Mouse (Mus musculus): Measurements from ENCODE around the gene Ptprg. TPM values are rescaled to one million over a fixed set of nuclear protein-coding genes. Genes with fewer than 3 reads are reported as not detected.
A peak's percentile ranks its signal among the peaks of the same experiment; 100 is the strongest.

Gene Ptprg
- polyA plus RNA-seq, 1 experiment from 2014 or later: 38.5 TPM

- Histone ChIP-seq H3K4me1 (ENCODE audit: control insufficient read depth, insufficient read depth, low read depth, low read length) (peaks cover 6% of the 10 kb centered on the region), H3K27ac (ENCODE audit: low read depth, low read length) (no peak overlapping the region), H3K9ac (ENCODE audit: low read depth, low read length) (no peak overlapping the region), H3K4me3 (ENCODE audit: low read length) (no peak overlapping the region), H3K9me3 (ENCODE audit: control insufficient read depth, low read length) (no peaks in the 10 kb centered on the region), H3K27me3 (replicated peaks; ENCODE audit: control insufficient read depth, insufficient read depth, low read length) (no peaks in the 10 kb centered on the region), H3K36me3 (ENCODE audit: control insufficient read depth, insufficient read depth, low read length) (no peaks in the 10 kb centered on the region), H3K4me2 (ENCODE audit: low read length) (no peak overlapping the region)
- ATAC-seq: no peak
- WGBS: 68% methylated on average over 8 of the region's 8 CpGs
These were observed 51.0 kb downstream of the Ptprg start for GRCm38 (mm10) chr14:11604133-11604865.

GRCm38 (mm10) chr14:11608366-11608765, 55.0 kb downstream of the Ptprg start:
- H3K36me3 ChIP-seq (ENCODE audit: control insufficient read depth, insufficient read depth, low read length): no peaks in the 10 kb centered on the region
- H3K4me1 ChIP-seq (ENCODE audit: control insufficient read depth, insufficient read depth, low read depth, low read length): peaks cover 6% of the 10 kb centered on the region
- H3K27me3 ChIP-seq (replicated peaks; ENCODE audit: control insufficient read depth, insufficient read depth, low read length): no peaks in the 10 kb centered on the region
- no peak overlapping the region for H3K4me3 ChIP-seq (ENCODE audit: low read length)
- no peak overlapping the region for H3K27ac ChIP-seq (ENCODE audit: low read depth, low read length)
- H3K9me3 ChIP-seq (ENCODE audit: control insufficient read depth, low read length): no peaks in the 10 kb centered on the region
- H3K4me2 ChIP-seq (ENCODE audit: low read length): no peak overlapping the region
- WGBS: 47% methylated on average over 8 of the region's 8 CpGs
- ATAC-seq: no peak
- H3K9ac ChIP-seq (ENCODE audit: low read depth, low read length): no peak overlapping the region

GRCm38 (mm10) chr14:11609857-11610582, 56.7 kb downstream of the Ptprg start:
- H3K4me3 ChIP-seq (ENCODE audit: low read length): no peak overlapping the region
- no peak for ATAC-seq
- H3K27ac ChIP-seq (ENCODE audit: low read depth, low read length): no peak overlapping the region
- H3K27me3 ChIP-seq (replicated peaks; ENCODE audit: control insufficient read depth, insufficient read depth, low read length): no peaks in the 10 kb centered on the region
- no peak overlapping the region for H3K4me2 ChIP-seq (ENCODE audit: low read length)
- 80% methylated on average over 7 of the region's 7 CpGs for WGBS
- H3K4me1 ChIP-seq (ENCODE audit: control insufficient read depth, insufficient read depth, low read depth, low read length): peaks cover 6% of the 10 kb centered on the region
- no peak overlapping the region for H3K9ac ChIP-seq (ENCODE audit: low read depth, low read length)
- no peaks in the 10 kb centered on the region for H3K36me3 ChIP-seq (ENCODE audit: control insufficient read depth, insufficient read depth, low read length)
- no peaks in the 10 kb centered on the region for H3K9me3 ChIP-seq (ENCODE audit: control insufficient read depth, low read length)

- no peak overlapping the region for H3K4me3 ChIP-seq (ENCODE audit: low read length)
- H3K9ac ChIP-seq (ENCODE audit: low read depth, low read length): no peak overlapping the region
- no peaks in the 10 kb centered on the region for H3K36me3 ChIP-seq (ENCODE audit: control insufficient read depth, insufficient read depth, low read length)
- no peak overlapping the region for H3K4me2 ChIP-seq (ENCODE audit: low read length)
- H3K27me3 ChIP-seq (replicated peaks; ENCODE audit: control insufficient read depth, insufficient read depth, low read length): no peaks in the 10 kb centered on the region
- no peak for ATAC-seq
- no peaks in the 10 kb centered on the region for H3K9me3 ChIP-seq (ENCODE audit: control insufficient read depth, low read length)
- H3K27ac ChIP-seq (ENCODE audit: low read depth, low read length): no peak overlapping the region
- peaks cover 4% of the 10 kb centered on the region for H3K4me1 ChIP-seq (ENCODE audit: control insufficient read depth, insufficient read depth, low read depth, low read length)
- 85% methylated on average over 5 of the region's 5 CpGs for WGBS
These were observed 59.1 kb downstream of the Ptprg start for GRCm38 (mm10) chr14:11612426-11612825.

GRCm38 (mm10) chr14:11613146-11613545, 59.8 kb downstream of the Ptprg start:
- H3K9ac ChIP-seq (ENCODE audit: low read depth, low read length): no peak overlapping the region
- H3K4me2 ChIP-seq (ENCODE audit: low read length): no peak overlapping the region
- H3K27ac ChIP-seq (ENCODE audit: low read depth, low read length): no peak overlapping the region
- ATAC-seq: no peak
- no peaks in the 10 kb centered on the region for H3K9me3 ChIP-seq (ENCODE audit: control insufficient read depth, low read length)
- no peaks in the 10 kb centered on the region for H3K27me3 ChIP-seq (replicated peaks; ENCODE audit: control insufficient read depth, insufficient read depth, low read length)
- peaks cover 3% of the 10 kb centered on the region for H3K4me1 ChIP-seq (ENCODE audit: control insufficient read depth, insufficient read depth, low read depth, low read length)
- 85% methylated on average over 3 of the region's 3 CpGs for WGBS
- H3K4me3 ChIP-seq (ENCODE audit: low read length): no peak overlapping the region
- no peaks in the 10 kb centered on the region for H3K36me3 ChIP-seq (ENCODE audit: control insufficient read depth, insufficient read depth, low read length)

GRCm38 (mm10) chr14:11615697-11616096, 62.4 kb downstream of the Ptprg start:
- Histone ChIP-seq H3K4me3 (ENCODE audit: low read length) (no peak overlapping the region), H3K36me3 (ENCODE audit: control insufficient read depth, insufficient read depth, low read length) (no peaks in the 10 kb centered on the region), H3K9ac (ENCODE audit: low read depth, low read length) (no peak overlapping the region), H3K9me3 (ENCODE audit: control insufficient read depth, low read length) (no peaks in the 10 kb centered on the region), H3K4me1 (ENCODE audit: control insufficient read depth, insufficient read depth, low read depth, low read length) (peaks cover 6% of the 10 kb centered on the region), H3K27ac (ENCODE audit: low read depth, low read length) (no peak overlapping the region), H3K4me2 (ENCODE audit: low read length) (no peak overlapping the region), H3K27me3 (replicated peaks; ENCODE audit: control insufficient read depth, insufficient read depth, low read length) (no peaks in the 10 kb centered on the region)
- no peak for ATAC-seq
- WGBS: 70% methylated on average over 3 of the region's 3 CpGs

GRCm38 (mm10) chr14:11617362-11617761, 64.0 kb downstream of the Ptprg start:
- H3K9ac ChIP-seq (ENCODE audit: low read depth, low read length): no peak overlapping the region
- H3K27ac ChIP-seq (ENCODE audit: low read depth, low read length): no peak overlapping the region
- no peak overlapping the region for H3K4me3 ChIP-seq (ENCODE audit: low read length)
- H3K27me3 ChIP-seq (replicated peaks; ENCODE audit: control insufficient read depth, insufficient read depth, low read length): no peaks in the 10 kb centered on the region
- H3K4me2 ChIP-seq (ENCODE audit: low read length): no peak overlapping the region
- peak; percentile 35; the same call in 1 of the 2 replicates for ATAC-seq
- no peaks in the 10 kb centered on the region for H3K9me3 ChIP-seq (ENCODE audit: control insufficient read depth, low read length)
- peaks cover 13% of the 10 kb centered on the region for H3K4me1 ChIP-seq (ENCODE audit: control insufficient read depth, insufficient read depth, low read depth, low read length)
- 55% methylated on average over 6 of the region's 6 CpGs for WGBS
- H3K36me3 ChIP-seq (ENCODE audit: control insufficient read depth, insufficient read depth, low read length): no peaks in the 10 kb centered on the region

GRCm38 (mm10) chr14:11618140-11618705, 64.9 kb downstream of the Ptprg start:
- Histone ChIP-seq H3K4me1 (ENCODE audit: control insufficient read depth, insufficient read depth, low read depth, low read length) (peaks cover 16% of the 10 kb centered on the region), H3K9ac (ENCODE audit: low read depth, low read length) (no peak overlapping the region), H3K4me3 (ENCODE audit: low read length) (no peak overlapping the region), H3K27ac (ENCODE audit: low read depth, low read length) (no peak overlapping the region), H3K9me3 (ENCODE audit: control insufficient read depth, low read length) (no peaks in the 10 kb centered on the region), H3K36me3 (ENCODE audit: control insufficient read depth, insufficient read depth, low read length) (no peaks in the 10 kb centered on the region), H3K27me3 (replicated peaks; ENCODE audit: control insufficient read depth, insufficient read depth, low read length) (no peaks in the 10 kb centered on the region), H3K4me2 (ENCODE audit: low read length) (no peak overlapping the region)
- WGBS: 59% methylated on average over 6 of the region's 6 CpGs
- 0 out of 2 replicates have a peak, but pooled peaks have one; percentile 16 for ATAC-seq

- WGBS: 87% methylated on average over 7 of the region's 7 CpGs
- Histone ChIP-seq H3K27me3 (replicated peaks; ENCODE audit: control insufficient read depth, insufficient read depth, low read length) (no peaks in the 10 kb centered on the region), H3K4me2 (ENCODE audit: low read length) (no peak overlapping the region), H3K9me3 (ENCODE audit: control insufficient read depth, low read length) (no peaks in the 10 kb centered on the region), H3K4me3 (ENCODE audit: low read length) (no peak overlapping the region), H3K36me3 (ENCODE audit: control insufficient read depth, insufficient read depth, low read length) (no peaks in the 10 kb centered on the region), H3K4me1 (ENCODE audit: control insufficient read depth, insufficient read depth, low read depth, low read length) (peaks cover 18% of the 10 kb centered on the region), H3K27ac (ENCODE audit: low read depth, low read length) (no peak overlapping the region), H3K9ac (ENCODE audit: low read depth, low read length) (no peak overlapping the region)
- ATAC-seq: no peak
These were observed 66.3 kb downstream of the Ptprg start for GRCm38 (mm10) chr14:11619606-11620005.
